8 mouse cellular contexts compared by ENCODE assay signal in genomic region chr2:39007865-39008264, GRCm38 (mm10). TPM values are rescaled to one million over a fixed set of nuclear protein-coding genes. Genes with fewer than 3 reads are reported as not detected.
DNase-seq lines count a peak whose midpoint lies in the region; ATAC-seq lines count a peak whose summit lies in the region.

No protein-coding gene starts in this region.

- peak overlapping the region; percentile 85 for H3K27ac ChIP-seq in intestine, embryonic 16.5 days (ENCODE audit: low read length)
- H3K27ac ChIP-seq in midbrain, embryonic 10.5 days (replicated peaks) = peak overlapping the region; percentile 90

- H3K9me3 ChIP-seq in intestine, embryonic 16.5 days (ENCODE audit: control insufficient read depth, low read length) = no peaks in the 10 kb centered on the region
- no peaks in the 10 kb centered on the region for H3K9me3 ChIP-seq in midbrain, embryonic 10.5 days (replicated peaks)

- DNase-seq in adrenal gland, postnatal 10 days = peak; percentile 97
- DNase-seq in embryo, embryonic 9.5 days (ENCODE audit: extremely low spot score) = peak; percentile 93
- peak; percentile 90 to 94 for DNase-seq in gastrocnemius, postnatal 4 days (ENCODE audit: low spot score in 2 of 2)
- DNase-seq in left cerebral cortex, postnatal 36 days (ENCODE audit: low spot score in 2 of 2) = peak; percentile 95 to 97
- DNase-seq in midbrain, embryonic 10.5 days (ENCODE audit: low spot score) = peak; percentile 96
- peak; percentile 89 to 93 for DNase-seq in right cerebral cortex, postnatal 36 days (ENCODE audit: low spot score in 2 of 2)
- peak; percentile 92 to 94 for DNase-seq in urinary bladder, postnatal 4 days (ENCODE audit: low spot score in 2 of 2)

- intact Hi-C loops in left cerebral cortex, postnatal 36 days (cut with DNase I) = loop anchor here (10.0 kb wide), 1 partner anchor 363 kb away; the partner anchor contains the start of gene Psmb7

- peaks cover 33% of the 10 kb centered on the region for H3K4me1 ChIP-seq in intestine, embryonic 16.5 days (ENCODE audit: control insufficient read depth, insufficient read depth, low read length)
- H3K4me1 ChIP-seq in midbrain, embryonic 10.5 days = peaks cover 53% of the 10 kb centered on the region

- H3K36me3 ChIP-seq in intestine, embryonic 16.5 days (ENCODE audit: control insufficient read depth, insufficient read depth, low read length) = peaks cover 5% of the 10 kb centered on the region; the same call in 1 of the 2 replicates
- H3K36me3 ChIP-seq in midbrain, embryonic 10.5 days = peaks cover 34% of the 10 kb centered on the region

- H3K27me3 ChIP-seq in intestine, embryonic 16.5 days (replicated peaks; ENCODE audit: control insufficient read depth, insufficient read depth, low read length) = no peaks in the 10 kb centered on the region
- H3K27me3 ChIP-seq in midbrain, embryonic 10.5 days (ENCODE audit: low read depth, poor library complexity, severe bottlenecking) = no peaks in the 10 kb centered on the region

- peak overlapping the region; percentile 87 for H3K4me3 ChIP-seq in intestine, embryonic 16.5 days (ENCODE audit: low read length)
- peak overlapping the region; percentile 99 for H3K4me3 ChIP-seq in midbrain, embryonic 10.5 days

- H3K4me2 ChIP-seq in intestine, embryonic 16.5 days (ENCODE audit: low read depth, low read length) = peak overlapping the region; percentile 81

- peak overlapping the region; percentile 94 for H3K9ac ChIP-seq in intestine, embryonic 16.5 days (ENCODE audit: low read depth, low read length)

- under 1% methylated on average over 38 of the region's 44 CpGs for WGBS in intestine, embryonic 16.5 days
- WGBS in midbrain, embryonic 10.5 days = 0% methylated on average over 44 of the region's 44 CpGs

- ATAC-seq in intestine, embryonic 16.5 days = peak; percentile 88

RNA-seq across cellular contexts. Expression of gene Rpl35, which starts 2.4 kb away (rescaled TPM):
- total RNA-seq in adrenal gland, postnatal 10 days (2021) = 100 to 1,000 TPM; 511 to 525 TPM
- 100 to 1,000 TPM; 548 to 582 TPM for total RNA-seq in gastrocnemius, postnatal 4 days (2021)
- polyA plus RNA-seq in intestine, embryonic 16.5 days (2015; fragmentation: Nextera tagmentation; extraction: Ambion mirVana) = 800 and 859 TPM in 2 replicates
- 100 to 1,000 TPM; 224 to 255 TPM for total RNA-seq in left cerebral cortex, postnatal 36 days (2021)
- polyA plus RNA-seq in midbrain, embryonic 10.5 days (2016; fragmentation: Nextera tagmentation; extraction: Ambion mirVana) = 837 and 1,005 TPM in 2 replicates

RNA-seq across cellular contexts. Expression of gene Arpc5l, which starts 2.7 kb away (rescaled TPM):
- 10 to 100 TPM; 59.7 to 61.2 TPM for total RNA-seq in adrenal gland, postnatal 10 days (2021)
- total RNA-seq in gastrocnemius, postnatal 4 days (2021) = 10 to 100 TPM; 46.0 to 51.2 TPM
- 84.0 and 92.7 TPM in 2 replicates for polyA plus RNA-seq in intestine, embryonic 16.5 days (2015; fragmentation: Nextera tagmentation; extraction: Ambion mirVana)
- total RNA-seq in left cerebral cortex, postnatal 36 days (2021) = 100 to 1,000 TPM in 1 of 2 experiments, 10 to 100 TPM in 1; 98.6 to 106 TPM
- polyA plus RNA-seq in midbrain, embryonic 10.5 days (2016; fragmentation: Nextera tagmentation; extraction: Ambion mirVana) = 135 and 138 TPM in 2 replicates

RNA-seq across cellular contexts. Expression of gene Wdr38, which starts 10.6 kb away (rescaled TPM):
- total RNA-seq in adrenal gland, postnatal 10 days (2021) = under 1 TPM; 0.21 to 0.27 TPM
- total RNA-seq in gastrocnemius, postnatal 4 days (2021) = under 1 TPM; 0.17 to 0.21 TPM
- polyA plus RNA-seq in intestine, embryonic 16.5 days (2015; fragmentation: Nextera tagmentation; extraction: Ambion mirVana) = 1.4 and 1.7 TPM in 2 replicates
- total RNA-seq in left cerebral cortex, postnatal 36 days (2021) = under 1 TPM; 0.57 to 0.67 TPM
- 1.9 and 2.2 TPM in 2 replicates for polyA plus RNA-seq in midbrain, embryonic 10.5 days (2016; fragmentation: Nextera tagmentation; extraction: Ambion mirVana)

RNA-seq across cellular contexts. Expression of gene Golga1, which starts 57.5 kb away (rescaled TPM):
- total RNA-seq in adrenal gland, postnatal 10 days (2021) = 10 to 100 TPM; 19.5 to 26.2 TPM
- total RNA-seq in gastrocnemius, postnatal 4 days (2021) = 10 to 100 TPM; 19.9 to 24.8 TPM
- polyA plus RNA-seq in intestine, embryonic 16.5 days (2015; fragmentation: Nextera tagmentation; extraction: Ambion mirVana) = 29.9 and 30.4 TPM in 2 replicates
- 10 to 100 TPM; 24.1 to 37.1 TPM for total RNA-seq in left cerebral cortex, postnatal 36 days (2021)
- 27.3 and 28.3 TPM in 2 replicates for polyA plus RNA-seq in midbrain, embryonic 10.5 days (2016; fragmentation: Nextera tagmentation; extraction: Ambion mirVana)

Comparison
In these comparisons a context has a peak if more than half of its experiments do, and no peak if none do; other contexts are left out.
1. Peak in every context shown above with its lines: DNase-seq, ATAC-seq, H3K4me3 ChIP-seq and H3K27ac ChIP-seq.